Mouse (Mus musculus) liver, embryonic 14 days (tissue): Measurements from ENCODE around the gene Rhoh. TPM values are rescaled to one million over a fixed set of nuclear protein-coding genes. Genes with fewer than 3 reads are reported as not detected.

ENCODE experiments used
- polyA plus RNA-seq: library from polyadenylated mRNA; depleted of rRNA; stranded (reverse); fragments of >200 nt; gene quantifications from 2 replicates; pipeline ENCODE4 v1.2.3, GENCODE M21; 2012; rRNA removed

Rhoh gene
- polyA plus RNA-seq = 0.69 and 0.85 TPM in 2 replicates

GRCm38 (mm10) chr5:65861154-65861944, at the start of gene Rhoh:
TSS of gene Rhoh (plus strand) at chr5:65861213.

GRCm38 (mm10) chr5:65934783-65935182, 73.8 kb downstream of the Rhoh start, which contains the start of gene Chrna9:
TSS of gene Chrna9 (plus strand) at chr5:65934921.

Other genes with a start within 250 kb of the Rhoh start
- 30.0 and 38.1 TPM in 2 replicates for gene Pds5a, start 162.9 kb upstream of the Rhoh start, polyA plus RNA-seq
- 7.1 and 8.4 TPM in 2 replicates for gene N4bp2, start 97.7 kb upstream of the Rhoh start, polyA plus RNA-seq
- not detected in 2 replicates for gene Chrna9, start 73.7 kb downstream of the Rhoh start, polyA plus RNA-seq
- gene 9130230L23Rik, start 143.1 kb downstream of the Rhoh start, polyA plus RNA-seq = 0.01 TPM in 1 of 2 replicates, not detected in the other